Mouse (Mus musculus) erythroblast, adult 5-6 weeks (primary cell): Measurements from ENCODE around the gene Setdb1. TPM values are rescaled to one million over a fixed set of nuclear protein-coding genes. Genes with fewer than 3 reads are reported as not detected.
"Not testable (repeated sequence)": the region's sequence is repeated elsewhere in the genome, so short reads cannot be mapped to it uniquely, and the experiment has no call there.

Experiments
- ATAC-seq: replicated peaks from 2 replicates; pipeline ENCODE4 v1.8.0; 2016; ENCODE audit warnings: moderate number of reproducible peaks, mild to moderate bottlenecking, moderate TSS enrichment, inconsistent platforms; ENCODE audit not compliant: poor library complexity, low FRiP score, severe bottlenecking
- total RNA-seq, 2 experiments: library from RNA; stranded (forward) in 1 of 2; stranded (reverse) in 1 of 2; fragments of 150-400 nt in 1 of 2; fragments of 200-764, 138-1000 nt in 1 of 2; gene quantifications; 2 replicates each; pipeline versions ENCODE4 v1.2.3 to v1.2.4; 2015 to 2017; ENCODE audit warnings: low replicate concordance in 2 of 2

The Setdb1 gene
- 6.1 and 20.6 TPM in 2 replicates for total RNA-seq (2015; ENCODE audit: low replicate concordance)
- 6.6 and 7.5 TPM in 2 replicates for total RNA-seq (2017; ENCODE audit: low replicate concordance)

GRCm38 (mm10) chr3:95356701-95357449 is at the start of gene Setdb1:
Gene Setdb1, minus strand, starts transcription at chr3:95357202.
- peak; percentile 98 for ATAC-seq

- no peak for ATAC-seq
Observed at GRCm38 (mm10) chr3:95402741-95403140, 45.7 kb upstream of the Setdb1 start, which contains the start of gene 4930558C23Rik. Gene 4930558C23Rik, minus strand, starts transcription at chr3:95402841.

GRCm38 (mm10) chr3:95394385-95394784 is 37.4 kb upstream of the Setdb1 start:
- peak; percentile 52; the same call in 1 of the 2 replicates for ATAC-seq

GRCm38 (mm10) chr3:95385401-95386075 is 28.5 kb upstream of the Setdb1 start:
- no peak for ATAC-seq

GRCm38 (mm10) chr3:95373208-95373607 is 16.2 kb upstream of the Setdb1 start:
- ATAC-seq = no peak

- no peak for ATAC-seq
Observed at GRCm38 (mm10) chr3:95370101-95370500, 13.1 kb upstream of the Setdb1 start.

GRCm38 (mm10) chr3:95360276-95360675 is 3.3 kb upstream of the Setdb1 start:
- ATAC-seq = not testable (repeated sequence)

GRCm38 (mm10) chr3:95357746-95358145 is 744 bp upstream of the Setdb1 start:
- no peak for ATAC-seq

GRCm38 (mm10) chr3:95355911-95356544 is 974 bp downstream of the Setdb1 start:
- peak; percentile 22 for ATAC-seq

- peak; percentile 83 for ATAC-seq
Observed at GRCm38 (mm10) chr3:95349491-95349890, 7.5 kb downstream of the Setdb1 start.

GRCm38 (mm10) chr3:95348343-95348742 is 8.7 kb downstream of the Setdb1 start:
- ATAC-seq = not testable (repeated sequence)

GRCm38 (mm10) chr3:95346454-95346853 is 10.5 kb downstream of the Setdb1 start:
- no peak for ATAC-seq

- not testable (repeated sequence) for ATAC-seq
Observed at GRCm38 (mm10) chr3:95343356-95344000, 13.5 kb downstream of the Setdb1 start.

GRCm38 (mm10) chr3:95338251-95338650 is 18.8 kb downstream of the Setdb1 start:
- no peak for ATAC-seq

GRCm38 (mm10) chr3:95337345-95337744 is 19.7 kb downstream of the Setdb1 start:
- ATAC-seq = no peak

- ATAC-seq = no peak
Observed at GRCm38 (mm10) chr3:95331528-95331927, 25.5 kb downstream of the Setdb1 start.

- no peak for ATAC-seq
Observed at GRCm38 (mm10) chr3:95328803-95329404, 28.1 kb downstream of the Setdb1 start.

- ATAC-seq = no peak
Observed at GRCm38 (mm10) chr3:95324454-95325144, 32.4 kb downstream of the Setdb1 start.

- ATAC-seq = no peak
Observed at GRCm38 (mm10) chr3:95323429-95323828, 33.6 kb downstream of the Setdb1 start.
